Mouse (Mus musculus): ENCODE results near the gene Frmd4a.

Frmd4a gene

GRCm38 (mm10) chr2:4017528-4018288 is at the start of gene Frmd4a:
Gene Frmd4a, plus strand, starts transcription at chr2:4017717.
- DNase-seq (ENCODE audit: low spot score), result no peak

GRCm38 (mm10) chr2:3988876-3989275 is 28.6 kb upstream of the Frmd4a start:
- no peak for DNase-seq (ENCODE audit: low spot score)

GRCm38 (mm10) chr2:3990431-3990830 is 27.1 kb upstream of the Frmd4a start:
- DNase-seq (ENCODE audit: low spot score), result no peak

GRCm38 (mm10) chr2:4018431-4018876 is 937 bp downstream of the Frmd4a start:
- DNase-seq (ENCODE audit: low spot score), result peak; percentile 44

- DNase-seq (ENCODE audit: low spot score), result no peak
Observed at GRCm38 (mm10) chr2:4018909-4019308, 1.4 kb downstream of the Frmd4a start.

GRCm38 (mm10) chr2:4024927-4025326 is 7.4 kb downstream of the Frmd4a start:
- no peak for DNase-seq (ENCODE audit: low spot score)

GRCm38 (mm10) chr2:4029031-4029747 is 11.7 kb downstream of the Frmd4a start:
- no peak for DNase-seq (ENCODE audit: low spot score)

GRCm38 (mm10) chr2:4036153-4036589 is 18.7 kb downstream of the Frmd4a start:
- no peak for DNase-seq (ENCODE audit: low spot score)

- no peak for DNase-seq (ENCODE audit: low spot score)
Observed at GRCm38 (mm10) chr2:4036651-4037117, 19.2 kb downstream of the Frmd4a start.

GRCm38 (mm10) chr2:4042009-4042408 is 24.5 kb downstream of the Frmd4a start:
- DNase-seq (ENCODE audit: low spot score), result peak; percentile 28

GRCm38 (mm10) chr2:4055481-4055880 is 38.0 kb downstream of the Frmd4a start:
- no peak for DNase-seq (ENCODE audit: low spot score)

- DNase-seq (ENCODE audit: low spot score), result no peak
Observed at GRCm38 (mm10) chr2:4060675-4061074, 43.2 kb downstream of the Frmd4a start.

GRCm38 (mm10) chr2:4071831-4072230 is 54.3 kb downstream of the Frmd4a start:
- DNase-seq (ENCODE audit: low spot score), result no peak

- DNase-seq (ENCODE audit: low spot score), result no peak
Observed at GRCm38 (mm10) chr2:4083877-4084276, 66.4 kb downstream of the Frmd4a start.

GRCm38 (mm10) chr2:4097601-4098000 is 80.1 kb downstream of the Frmd4a start:
- DNase-seq (ENCODE audit: low spot score), result no peak

GRCm38 (mm10) chr2:4098948-4099776 is 81.6 kb downstream of the Frmd4a start:
- peak; percentile 59 for DNase-seq (ENCODE audit: low spot score)

GRCm38 (mm10) chr2:4099777-4100104 is 82.2 kb downstream of the Frmd4a start:
- DNase-seq (ENCODE audit: low spot score), result no peak

GRCm38 (mm10) chr2:4101370-4101769 is 83.9 kb downstream of the Frmd4a start:
- no peak for DNase-seq (ENCODE audit: low spot score)

GRCm38 (mm10) chr2:4113303-4113920 is 95.9 kb downstream of the Frmd4a start:
- no peak for DNase-seq (ENCODE audit: low spot score)

GRCm38 (mm10) chr2:4119678-4120458 is 102.4 kb downstream of the Frmd4a start:
- DNase-seq (ENCODE audit: low spot score), result peak; percentile 9

- DNase-seq (ENCODE audit: low spot score), result no peak
Observed at GRCm38 (mm10) chr2:4131216-4131615, 113.7 kb downstream of the Frmd4a start.
